Mouse (Mus musculus): ENCODE results near the gene Plscr4.

DNA sequence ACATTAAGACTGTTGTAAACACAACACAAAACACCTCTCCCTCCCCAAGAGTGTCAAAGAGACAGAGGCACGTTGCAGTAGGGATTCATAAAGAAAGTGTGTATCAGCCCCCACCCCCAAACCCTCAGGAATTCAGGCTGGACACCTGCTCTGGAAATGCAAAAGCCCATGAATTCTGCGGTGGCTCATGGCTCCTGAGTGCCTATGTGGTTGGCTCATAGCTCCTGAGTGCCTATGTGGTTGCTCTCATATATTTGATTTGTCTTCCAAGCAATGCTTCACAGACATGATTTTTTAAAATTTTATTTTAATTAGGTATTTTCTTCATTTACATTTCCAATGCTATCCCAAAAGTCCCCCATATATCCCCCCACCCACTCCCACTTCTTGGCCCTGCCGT lies 568 bp upstream of the Plscr4 start:
- TF ChIP-seq POLR2A (IDR thresholded peaks at IDR 0.05; ENCODE audit: borderline replicate concordance, extremely low read depth, insufficient read depth, insufficient read length, poor library complexity, severe bottlenecking), result no peak
- TF ChIP-seq CTCF (IDR thresholded peaks at IDR 0.05; ENCODE audit: borderline replicate concordance, extremely low read depth, insufficient read depth, insufficient read length), result no peak
